Mouse (Mus musculus): ENCODE measurements around the gene Gba. TPM values are rescaled to one million over a fixed set of nuclear protein-coding genes. Genes with fewer than 3 reads are reported as not detected.
A peak's percentile ranks its signal among the peaks of the same experiment; 100 is the strongest.

The Gba gene
- total and polyA plus RNA-seq, 2 experiments from 2014 or later: 46.1 to 64.6 TPM

- Histone ChIP-seq H3K9me3 (ENCODE audit: low read length) (no peaks in the 10 kb centered on the region), H3K4me3 (ENCODE audit: low read depth, low read length) (peak overlapping the region; percentile 41), H3K36me3 (ENCODE audit: insufficient read depth, low read length) (peaks cover 6% of the 10 kb centered on the region), H3K4me1 (ENCODE audit: insufficient read depth, low read length) (peaks cover 26% of the 10 kb centered on the region; the same call in 1 of the 2 replicates), H3K9ac (replicated peaks; ENCODE audit: low read length, poor library complexity, severe bottlenecking) (0 out of 2 replicates have a peak overlapping the region, but pooled peaks have one; percentile 8), H3K4me2 (ENCODE audit: low read depth, low read length, poor library complexity, severe bottlenecking) (peak overlapping the region; percentile 85), H3K27ac (ENCODE audit: low read depth, low read length) (no peak overlapping the region), H3K27me3 (ENCODE audit: insufficient read depth, low read length) (no peaks in the 10 kb centered on the region)
- peak; percentile 85 for DNase-seq (ENCODE audit: low spot score)
- TF ChIP-seq CTCF (IDR thresholded peaks at IDR 0.05): peak; percentile 97
- ATAC-seq (ENCODE audit: low FRiP score): 0 out of 2 replicates have a peak, but pooled peaks have one; percentile 34
- WGBS: 0% methylated on average over 20 of the region's 20 CpGs
Measured at GRCm38 (mm10) chr3:89228180-89228549, 25.4 kb downstream of the Gba start.

GRCm38 (mm10) chr3:89228836-89229235 is 26.1 kb downstream of the Gba start, which contains the start of gene Muc1:
Muc1 (plus strand) TSS chr3:89229057.
- Histone ChIP-seq H3K9ac (replicated peaks; ENCODE audit: low read length, poor library complexity, severe bottlenecking) (0 out of 2 replicates have a peak within 1 kb of the TSS, but pooled peaks have one; percentile 8), H3K9me3 (ENCODE audit: low read length) (no peaks in the 10 kb centered on the region), H3K4me3 (ENCODE audit: low read depth, low read length) (peak within 1 kb of the TSS; percentile 41), H3K27ac (ENCODE audit: low read depth, low read length) (peak within 1 kb of the TSS; percentile 80), H3K27me3 (ENCODE audit: insufficient read depth, low read length) (no peaks in the 10 kb centered on the region), H3K4me2 (ENCODE audit: low read depth, low read length, poor library complexity, severe bottlenecking) (peak within 1 kb of the TSS; percentile 85), H3K36me3 (ENCODE audit: insufficient read depth, low read length) (peaks cover 13% of the 10 kb centered on the region), H3K4me1 (ENCODE audit: insufficient read depth, low read length) (peaks cover 26% of the 10 kb centered on the region; the same call in 1 of the 2 replicates)
- DNase-seq (ENCODE audit: low spot score): no peak
- no peak for ATAC-seq (ENCODE audit: low FRiP score)
- WGBS: 39% methylated on average over 10 of the region's 10 CpGs
- no peak for TF ChIP-seq CTCF (IDR thresholded peaks at IDR 0.05)

DNA sequence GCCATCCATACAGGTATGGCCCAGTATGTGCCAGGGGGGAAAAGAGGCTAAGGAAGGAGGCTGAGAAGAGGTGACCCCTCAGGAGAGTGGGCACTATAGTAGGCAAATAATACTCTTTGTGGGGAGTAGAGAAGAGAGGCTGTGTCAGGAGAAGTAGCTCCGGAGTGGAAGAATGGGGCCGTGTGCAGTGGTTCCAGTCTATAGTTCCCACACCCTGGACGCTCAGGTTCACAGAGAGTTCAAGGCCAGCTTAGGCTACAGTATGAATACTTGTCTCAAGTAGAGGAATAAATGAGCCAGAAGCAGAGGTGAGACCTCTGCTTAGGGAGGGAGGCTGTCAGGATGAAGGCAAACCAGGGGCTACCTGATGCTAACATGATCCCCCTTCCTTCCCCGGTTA is 26.5 kb downstream of the Gba start:
- H3K36me3 ChIP-seq (ENCODE audit: insufficient read depth, low read length): peaks cover 17% of the 10 kb centered on the region
- 72% methylated on average over 4 of the region's 4 CpGs for WGBS
- no peak overlapping the region for H3K27ac ChIP-seq (ENCODE audit: low read depth, low read length)
- DNase-seq (ENCODE audit: low spot score): no peak
- peaks cover 22% of the 10 kb centered on the region; the same call in 1 of the 2 replicates for H3K4me1 ChIP-seq (ENCODE audit: insufficient read depth, low read length)
- TF ChIP-seq CTCF (IDR thresholded peaks at IDR 0.05): no peak
- no peaks in the 10 kb centered on the region for H3K27me3 ChIP-seq (ENCODE audit: insufficient read depth, low read length)
- no peaks in the 10 kb centered on the region for H3K9me3 ChIP-seq (ENCODE audit: low read length)
- peak overlapping the region; percentile 85; the same call in 1 of the 2 replicates for H3K4me2 ChIP-seq (ENCODE audit: low read depth, low read length, poor library complexity, severe bottlenecking)
- no peak overlapping the region for H3K4me3 ChIP-seq (ENCODE audit: low read depth, low read length)
- no peak overlapping the region for H3K9ac ChIP-seq (replicated peaks; ENCODE audit: low read length, poor library complexity, severe bottlenecking)
- ATAC-seq (ENCODE audit: low FRiP score): no peak

- no peak for TF ChIP-seq CTCF (IDR thresholded peaks at IDR 0.05)
- Histone ChIP-seq H3K9ac (replicated peaks; ENCODE audit: low read length, poor library complexity, severe bottlenecking) (no peak overlapping the region), H3K4me3 (ENCODE audit: low read depth, low read length) (no peak overlapping the region), H3K4me1 (ENCODE audit: insufficient read depth, low read length) (peaks cover 14% of the 10 kb centered on the region; the same call in 1 of the 2 replicates), H3K9me3 (ENCODE audit: low read length) (no peaks in the 10 kb centered on the region), H3K36me3 (ENCODE audit: insufficient read depth, low read length) (peaks cover 30% of the 10 kb centered on the region), H3K27ac (ENCODE audit: low read depth, low read length) (no peak overlapping the region), H3K27me3 (ENCODE audit: insufficient read depth, low read length) (no peaks in the 10 kb centered on the region), H3K4me2 (ENCODE audit: low read depth, low read length, poor library complexity, severe bottlenecking) (no peak overlapping the region)
- 94% methylated on average over 2 of the region's 2 CpGs for WGBS
- ATAC-seq (ENCODE audit: low FRiP score): no peak
- no peak for DNase-seq (ENCODE audit: low spot score)
Measured at GRCm38 (mm10) chr3:89230561-89230960, 27.8 kb downstream of the Gba start.

DNA sequence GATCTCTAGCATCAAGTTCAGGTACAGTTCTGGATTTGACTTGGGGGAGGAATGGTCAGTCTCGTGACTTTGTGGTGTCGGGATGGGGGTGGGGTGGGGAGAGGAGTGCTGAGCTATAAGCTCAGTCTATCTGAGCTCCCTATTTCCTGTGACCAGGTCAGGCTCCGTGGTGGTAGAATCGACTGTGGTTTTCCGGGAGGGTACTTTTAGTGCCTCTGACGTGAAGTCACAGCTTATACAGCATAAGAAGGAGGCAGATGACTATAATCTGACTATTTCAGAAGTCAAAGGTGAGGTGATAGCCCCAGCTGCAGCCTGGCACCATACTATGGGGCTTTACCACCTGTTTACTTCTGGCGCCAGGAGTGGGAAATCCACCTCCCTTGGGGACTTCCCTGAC is 28.6 kb downstream of the Gba start:
- H3K27me3 ChIP-seq (ENCODE audit: insufficient read depth, low read length): no peaks in the 10 kb centered on the region
- 76% methylated on average over 7 of the region's 7 CpGs for WGBS

DNA sequence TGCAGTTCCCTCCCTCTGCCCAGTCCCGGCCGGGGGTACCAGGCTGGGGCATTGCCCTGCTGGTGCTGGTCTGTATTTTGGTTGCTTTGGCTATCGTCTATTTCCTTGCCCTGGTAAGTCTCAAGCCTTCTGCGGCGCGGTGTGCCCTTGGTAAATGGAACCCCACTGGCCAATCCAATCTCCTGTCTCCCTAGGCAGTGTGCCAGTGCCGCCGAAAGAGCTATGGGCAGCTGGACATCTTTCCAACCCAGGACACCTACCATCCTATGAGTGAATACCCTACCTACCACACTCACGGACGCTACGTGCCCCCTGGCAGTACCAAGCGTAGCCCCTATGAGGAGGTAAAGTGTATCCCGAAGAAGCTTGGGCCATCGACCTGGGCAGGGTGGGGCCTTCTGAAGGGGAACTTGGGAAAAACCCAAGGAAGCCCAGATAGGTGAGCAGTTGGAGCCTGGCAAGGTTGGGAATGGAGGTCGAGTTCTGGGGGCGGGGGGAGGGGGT is 29.1 kb downstream of the Gba start:
- Histone ChIP-seq H3K9me3 (ENCODE audit: low read length) (no peaks in the 10 kb centered on the region), H3K4me3 (ENCODE audit: low read depth, low read length) (no peak overlapping the region), H3K27me3 (ENCODE audit: insufficient read depth, low read length) (no peaks in the 10 kb centered on the region), H3K36me3 (ENCODE audit: insufficient read depth, low read length) (peaks cover 43% of the 10 kb centered on the region), H3K4me1 (ENCODE audit: insufficient read depth, low read length) (0 out of 2 replicates have a peak, but pooled peaks cover 3% of the 10 kb centered on the region), H3K27ac (ENCODE audit: low read depth, low read length) (no peak overlapping the region), H3K4me2 (ENCODE audit: low read depth, low read length, poor library complexity, severe bottlenecking) (no peak overlapping the region), H3K9ac (replicated peaks; ENCODE audit: low read length, poor library complexity, severe bottlenecking) (no peak overlapping the region)
- DNase-seq (ENCODE audit: low spot score) (no peak), ATAC-seq (ENCODE audit: low FRiP score) (no peak)
- TF ChIP-seq CTCF (IDR thresholded peaks at IDR 0.05): no peak
- 74% methylated on average over 16 of the region's 16 CpGs for WGBS

More for the DNA sequence above, 28.6 kb downstream of the Gba start:
- Histone ChIP-seq H3K36me3 (ENCODE audit: insufficient read depth, low read length) (peaks cover 38% of the 10 kb centered on the region), H3K9me3 (ENCODE audit: low read length) (no peaks in the 10 kb centered on the region), H3K4me2 (ENCODE audit: low read depth, low read length, poor library complexity, severe bottlenecking) (no peak overlapping the region), H3K9ac (replicated peaks; ENCODE audit: low read length, poor library complexity, severe bottlenecking) (no peak overlapping the region), H3K4me1 (ENCODE audit: insufficient read depth, low read length) (0 out of 2 replicates have a peak, but pooled peaks cover 7% of the 10 kb centered on the region), H3K4me3 (ENCODE audit: low read depth, low read length) (no peak overlapping the region), H3K27ac (ENCODE audit: low read depth, low read length) (no peak overlapping the region)
- ATAC-seq (ENCODE audit: low FRiP score): no peak
- no peak for DNase-seq (ENCODE audit: low spot score)
- TF ChIP-seq CTCF (IDR thresholded peaks at IDR 0.05): no peak

All from midbrain, postnatal 0 days (tissue).